Mouse (Mus musculus) ES-E14 (cell line): ENCODE data around the gene Slco2a1.

Experiments
- CHD2 ChIP-seq: IDR thresholded peaks from 2 replicates; pipeline ENCODE4 v1.6.1; 2014; ENCODE audit warnings: mild to moderate bottlenecking, low read depth, low read length, inconsistent platforms
- HCFC1 ChIP-seq: IDR thresholded peaks from 2 replicates; pipeline ENCODE4 v1.6.1; 2012; ENCODE audit warnings: low read length, inconsistent platforms, borderline replicate concordance; ENCODE audit not compliant: insufficient read depth
- MAFK ChIP-seq: IDR thresholded peaks from 2 replicates; pipeline ENCODE4 v1.6.1; 2014; ENCODE audit warnings: mild to moderate bottlenecking, low read depth, low read length, inconsistent platforms; ENCODE audit not compliant: insufficient read depth
- ZC3H11A ChIP-seq: IDR thresholded peaks from 2 replicates; pipeline ENCODE4 v1.6.1; 2012; ENCODE audit warnings: low read depth, mild to moderate bottlenecking, inconsistent platforms, low read length, borderline replicate concordance
- ZNF384 ChIP-seq: IDR thresholded peaks from 2 replicates; pipeline ENCODE4 v1.6.1; 2012; ENCODE audit warnings: low read depth, low read length, inconsistent platforms

DNA sequence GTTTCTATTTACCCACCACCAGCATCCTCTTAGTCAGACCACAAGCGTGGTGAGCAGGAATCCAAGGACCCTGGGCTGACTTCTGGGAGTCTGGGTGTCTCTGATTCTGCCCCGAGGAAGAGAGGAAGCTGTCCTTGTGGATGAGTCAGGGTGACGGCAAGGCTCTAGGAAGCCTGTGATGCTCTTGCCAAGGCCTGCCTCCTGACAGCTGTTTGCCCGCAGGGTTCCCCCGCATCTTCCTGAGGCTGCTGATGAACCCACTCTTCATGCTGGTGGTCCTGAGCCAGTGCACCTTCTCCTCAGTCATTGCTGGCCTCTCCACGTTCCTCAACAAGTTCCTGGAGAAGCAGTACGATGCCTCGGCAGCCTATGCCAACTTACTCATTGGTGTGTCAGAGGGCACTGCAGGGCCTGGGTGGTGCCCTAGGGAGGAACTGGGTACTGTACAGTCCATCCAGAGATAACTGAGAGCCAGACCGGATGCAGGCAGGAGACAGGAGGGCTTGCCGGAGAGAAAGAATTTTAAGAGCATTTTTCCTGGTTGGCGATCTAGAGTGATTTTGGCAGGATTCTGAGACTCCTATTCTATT lies 84.5 kb downstream of the Slco2a1 start:
- TF ChIP-seq HCFC1 (no peak), ZNF384 (no peak), ZC3H11A (no peak), CHD2 (no peak), MAFK (no peak)
